8 mouse cellular contexts compared by ENCODE assay signal in the genomic region with DNA sequence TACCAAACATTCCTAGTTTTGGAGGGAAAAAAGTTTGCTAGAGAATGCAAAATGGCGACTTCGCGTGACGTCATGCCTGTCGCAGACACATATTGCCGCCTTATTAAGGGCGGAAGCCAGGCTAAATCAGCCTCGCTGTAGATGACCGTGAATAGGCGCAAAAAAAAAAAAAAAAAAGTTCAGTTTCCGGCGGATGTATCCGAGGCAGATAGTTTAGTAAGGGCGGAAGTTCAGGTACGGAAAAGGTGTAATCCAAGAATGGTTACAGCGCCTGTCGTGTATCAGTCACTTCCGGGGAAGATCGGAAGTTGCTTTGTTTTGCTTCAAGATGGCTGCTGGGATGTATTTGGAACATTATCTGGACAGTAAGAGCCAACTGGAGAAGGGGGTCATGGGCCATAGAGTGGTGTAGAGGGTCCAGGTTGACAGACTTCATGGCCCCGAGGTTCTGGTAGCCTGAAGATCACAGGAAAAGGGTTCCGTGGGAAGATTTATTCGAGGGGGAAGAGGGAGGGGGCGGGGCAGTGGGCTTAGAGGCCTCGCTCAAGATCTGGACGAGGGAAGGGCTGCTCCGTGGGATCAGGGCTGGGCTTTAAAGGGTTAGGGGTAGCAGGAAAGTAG. TPM values are rescaled to one million over a fixed set of nuclear protein-coding genes. Genes with fewer than 3 reads are reported as not detected.
DNase-seq lines count a peak whose midpoint lies in the region; ATAC-seq lines count a peak whose summit lies in the region.

TSS of gene Ing4 (plus strand) at position 228 of the 621 bp plus-strand sequence.

- peak within 1 kb of the TSS; percentile 82 for H3K4me2 ChIP-seq in hindbrain, embryonic 15.5 days

- peaks cover 20% of the 10 kb centered on the region for H3K4me1 ChIP-seq in hindbrain, embryonic 15.5 days (replicated peaks)

- ATAC-seq in hindbrain, embryonic 15.5 days (ENCODE audit: low FRiP score, low read depth) = peak; percentile 97

- H3K9me3 ChIP-seq in hindbrain, embryonic 15.5 days = no peaks in the 10 kb centered on the region

- H3K9ac ChIP-seq in hindbrain, embryonic 15.5 days = peak within 1 kb of the TSS; percentile 73

- H3K36me3 ChIP-seq in hindbrain, embryonic 15.5 days = peaks cover 38% of the 10 kb centered on the region

- 0% methylated on average over 26 of the region's 26 CpGs for WGBS in hindbrain, embryonic 15.5 days

- peak; percentile 91 for DNase-seq in T-cell, adult 2 months (ENCODE audit: low spot score)
- peak; percentile 89 to 92 for DNase-seq in cerebellum, postnatal 36 days
- DNase-seq in frontal cortex, postnatal 36 days (ENCODE audit: low spot score in 2 of 2) = peak; percentile 82 to 95
- DNase-seq in left cerebral cortex, adult 11 months (ENCODE audit: low spot score) = peak; percentile 90
- peak; percentile 92 to 94 for DNase-seq in lung, postnatal 4 days
- DNase-seq in retina, postnatal 7 days (ENCODE audit: low read depth, low spot score) = peak; percentile 95
- DNase-seq in urinary bladder, adult 2 months (ENCODE audit: low spot score) = peak; percentile 52

- peak within 1 kb of the TSS; percentile 85 for H3K4me3 ChIP-seq in hindbrain, embryonic 15.5 days

- H3K27me3 ChIP-seq in hindbrain, embryonic 15.5 days = no peaks in the 10 kb centered on the region

- H3K27ac ChIP-seq in hindbrain, embryonic 15.5 days (replicated peaks) = peak within 1 kb of the TSS; percentile 82

RNA-seq across cellular contexts. Expression of gene Ing4, which starts in this region (rescaled TPM):
- polyA plus RNA-seq in hindbrain, embryonic 15.5 days (2015; fragmentation: Nextera tagmentation; extraction: Ambion mirVana) = 141 and 144 TPM in 2 replicates
- 88.6 and 113 TPM in 2 replicates for polyA plus RNA-seq in urinary bladder, adult 2 months (2012; rRNA removed)

Comparison
In these comparisons a context has a peak if more than half of its experiments do, and no peak if none do; other contexts are left out.
1. Peak in every context shown above with its lines: DNase-seq, ATAC-seq, H3K4me3 ChIP-seq and H3K27ac ChIP-seq.